Mouse (Mus musculus) midbrain, embryonic 11.5 days (tissue): ENCODE data around the gene B430305J03Rik. TPM values are rescaled to one million over a fixed set of nuclear protein-coding genes. Genes with fewer than 3 reads are reported as not detected.

Experiments used
- ATAC-seq: fragments of 200-750 bp; cut with Nextera tagmentation; 2 replicates; pipeline ENCODE4 v1.8.0; 2017; ENCODE audit warnings: moderate TSS enrichment, moderate library complexity; ENCODE audit not compliant: low FRiP score
- DNase-seq: peaks from one replicate; pipeline ENCODE4 v3.0.0; 2015; ENCODE audit warnings: low spot score; ENCODE audit errors: missing footprints
- H3K27ac ChIP-seq: fragments of 300-500 bp; sonication (generic); 2 replicates; pipeline ENCODE4 v1.5.1; 2014; ENCODE audit warnings: low read depth, low read length
- H3K27me3 ChIP-seq: fragments of 300-500 bp; sonication (generic); 2 replicates; pipeline ENCODE4 v1.6.1; 2014; ENCODE audit warnings: mild to moderate bottlenecking, low read length, moderate library complexity, mixed read lengths; ENCODE audit not compliant: control insufficient read depth, insufficient read depth
- H3K36me3 ChIP-seq: fragments of 300-500 bp; sonication (generic); 2 replicates; pipeline ENCODE4 v1.6.1; 2014; ENCODE audit warnings: mild to moderate bottlenecking, low read length, moderate library complexity, mixed read lengths; ENCODE audit not compliant: control insufficient read depth, insufficient read depth
- H3K4me1 ChIP-seq: fragments of 300-500 bp; sonication (generic); 2 replicates; pipeline ENCODE4 v1.6.1; 2014; ENCODE audit warnings: low read length; ENCODE audit not compliant: control insufficient read depth, insufficient read depth
- H3K4me2 ChIP-seq: fragments of 300-500 bp; sonication (generic); 2 replicates; pipeline ENCODE4 v1.6.1; 2014; ENCODE audit warnings: mild to moderate bottlenecking, moderate library complexity
- H3K4me3 ChIP-seq: fragments of 300-500 bp; sonication (generic); 2 replicates; pipeline ENCODE4 v1.5.1; 2014; ENCODE audit warnings: low read depth, low read length
- H3K9ac ChIP-seq: fragments of 300-500 bp; sonication (generic); 2 replicates; pipeline ENCODE4 v1.6.1; 2014; ENCODE audit warnings: low read length
- H3K9me3 ChIP-seq: fragments of 300-500 bp; sonication (generic); 2 replicates; pipeline ENCODE4 v1.6.1; 2016; ENCODE audit warnings: low read length; ENCODE audit not compliant: control insufficient read depth
- WGBS: fragments of 180-500 bp; shearing (Covaris S2); extraction: QIAGEN DNeasy Blood & Tissue Kit; methylation state at CpG from one replicate; pipeline ENCODE4 v1.1.7; 2014; 5-methylcytosine and 5-hydroxymethylcytosine counted together
- polyA plus RNA-seq: library from polyadenylated mRNA; unstranded; fragments of >200 nt; fragmentation: Nextera tagmentation; extraction: Ambion mirVana; gene quantifications from 2 replicates; pipeline ENCODE4 v1.2.1, GENCODE M21; 2014

B430305J03Rik gene
- polyA plus RNA-seq, 1 experiment from 2014 or later: not detected

DNA sequence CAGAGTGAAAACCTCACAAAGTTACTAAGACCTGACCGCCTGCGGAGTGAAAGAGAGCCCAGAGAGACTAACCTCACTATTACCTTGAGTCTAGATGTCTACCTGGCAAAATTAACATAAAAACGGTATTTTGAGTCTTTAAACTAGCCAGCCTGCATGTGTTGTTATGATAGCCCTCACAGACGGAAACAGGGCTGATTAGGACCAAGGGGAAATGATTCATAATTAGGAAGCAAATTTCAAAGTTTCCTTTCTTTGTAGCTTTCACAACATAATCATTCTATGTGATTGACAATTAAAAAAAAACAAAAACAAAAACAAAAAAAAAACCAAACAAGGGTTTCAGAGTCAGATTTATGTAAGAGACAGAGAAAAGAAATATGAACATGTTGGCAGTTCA lies 20.6 kb upstream of the B430305J03Rik start:
- H3K27me3 ChIP-seq: no peaks in the 10 kb centered on the region
- H3K4me2 ChIP-seq: no peak overlapping the region
- H3K4me3 ChIP-seq: no peak overlapping the region
- no peak overlapping the region for H3K27ac ChIP-seq
- no peak for ATAC-seq
- H3K9ac ChIP-seq: no peak overlapping the region
- H3K9me3 ChIP-seq: no peaks in the 10 kb centered on the region
- H3K4me1 ChIP-seq: no peaks in the 10 kb centered on the region
- H3K36me3 ChIP-seq: no peaks in the 10 kb centered on the region
- 86% methylated on average over 4 of the region's 4 CpGs for WGBS
- DNase-seq: no peak

DNA sequence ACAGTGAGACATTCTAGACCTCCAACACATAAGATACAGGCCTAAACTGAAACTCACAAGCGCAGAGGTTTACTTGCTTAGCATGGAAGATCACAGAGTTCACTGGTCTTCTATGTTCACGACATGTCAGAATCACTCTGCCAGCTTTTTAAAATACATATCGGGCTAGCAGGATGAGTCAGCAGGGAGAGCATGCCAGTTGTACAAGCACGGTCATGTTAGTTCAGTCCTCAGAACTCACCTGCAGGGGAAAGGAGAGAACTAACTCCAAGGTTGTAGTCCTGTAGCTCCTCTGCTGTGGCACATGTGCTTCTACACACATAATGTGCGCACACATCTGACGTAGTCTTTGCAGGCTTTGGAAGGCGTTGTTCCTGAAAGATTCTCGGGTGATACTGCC lies 10.2 kb upstream of the B430305J03Rik start:
- Histone ChIP-seq H3K36me3 (no peaks in the 10 kb centered on the region), H3K9ac (no peak overlapping the region), H3K9me3 (no peaks in the 10 kb centered on the region), H3K27me3 (no peaks in the 10 kb centered on the region), H3K27ac (no peak overlapping the region), H3K4me3 (no peak overlapping the region), H3K4me2 (no peak overlapping the region), H3K4me1 (no peaks in the 10 kb centered on the region)
- no peak for ATAC-seq
- 92% methylated on average over 8 of the region's 8 CpGs for WGBS
- DNase-seq: no peak

DNA sequence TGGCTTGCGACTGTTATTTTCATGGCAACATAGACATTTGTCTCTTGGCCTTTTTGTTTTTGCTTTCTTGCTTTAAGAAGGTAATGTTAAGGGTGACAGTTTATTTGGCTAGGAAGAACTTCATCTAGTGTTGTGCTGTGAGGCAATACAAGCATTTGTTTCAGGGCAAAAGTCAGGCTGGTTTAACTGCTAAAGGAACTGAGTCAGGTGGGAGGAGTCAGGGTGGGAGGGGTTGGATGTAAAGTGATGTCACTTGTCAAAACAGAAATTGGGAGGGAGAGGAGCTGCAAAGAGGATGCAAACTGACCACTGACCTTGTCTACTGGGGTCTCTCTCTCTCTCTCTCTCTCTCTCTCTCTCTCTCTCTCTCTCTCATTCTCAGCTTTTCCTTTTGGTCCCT lies 2.7 kb upstream of the B430305J03Rik start:
- H3K9me3 ChIP-seq: no peaks in the 10 kb centered on the region
- no peak overlapping the region for H3K27ac ChIP-seq
- WGBS: 97% methylated on average over 1 of the region's 1 CpGs
- DNase-seq (no peak), ATAC-seq (no peak)
- H3K4me2 ChIP-seq: no peak overlapping the region
- no peaks in the 10 kb centered on the region for H3K36me3 ChIP-seq
- H3K9ac ChIP-seq: no peak overlapping the region
- H3K4me3 ChIP-seq: no peak overlapping the region
- H3K27me3 ChIP-seq: no peaks in the 10 kb centered on the region
- H3K4me1 ChIP-seq: peaks cover 8% of the 10 kb centered on the region; the same call in 1 of the 2 replicates

DNA sequence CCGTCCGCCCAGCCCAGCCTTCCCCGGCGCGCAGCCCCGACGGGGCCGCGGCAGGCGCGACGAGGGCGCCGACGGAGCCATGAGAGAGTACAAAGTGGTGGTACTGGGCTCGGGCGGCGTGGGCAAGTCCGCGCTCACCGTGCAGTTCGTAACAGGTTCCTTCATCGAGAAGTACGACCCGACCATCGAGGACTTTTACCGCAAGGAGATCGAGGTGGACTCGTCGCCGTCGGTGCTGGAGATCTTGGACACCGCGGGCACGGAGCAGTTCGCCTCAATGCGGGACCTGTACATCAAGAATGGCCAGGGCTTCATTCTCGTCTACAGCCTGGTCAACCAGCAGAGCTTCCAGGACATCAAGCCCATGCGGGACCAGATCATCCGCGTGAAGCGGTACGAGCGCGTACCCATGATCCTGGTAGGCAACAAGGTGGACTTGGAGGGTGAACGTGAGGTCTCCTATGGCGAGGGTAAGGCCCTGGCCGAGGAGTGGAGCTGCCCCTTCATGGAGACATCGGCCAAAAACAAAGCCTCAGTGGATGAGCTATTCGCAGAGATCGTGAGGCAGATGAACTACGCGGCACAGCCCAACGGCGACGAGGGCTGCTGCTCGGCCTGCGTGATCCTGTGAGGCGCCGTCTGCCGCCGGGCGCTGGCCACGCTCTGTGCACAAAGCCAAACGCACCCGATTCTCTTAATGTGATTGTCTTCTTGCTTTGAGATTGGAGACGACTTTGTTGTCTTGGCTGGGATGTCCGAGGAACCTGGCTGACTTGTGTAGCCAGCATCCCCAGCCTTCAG lies 573 bp downstream of the B430305J03Rik start:
- under 1% methylated on average over 68 of the region's 68 CpGs for WGBS
- Histone ChIP-seq H3K4me2 (peak overlapping the region; percentile 72), H3K36me3 (no peaks in the 10 kb centered on the region), H3K4me1 (peaks cover 8% of the 10 kb centered on the region; the same call in 1 of the 2 replicates), H3K4me3 (peak overlapping the region; percentile 82), H3K9me3 (no peaks in the 10 kb centered on the region), H3K9ac (peak overlapping the region; percentile 92), H3K27ac (peak overlapping the region; percentile 76), H3K27me3 (no peaks in the 10 kb centered on the region)
- no peak for ATAC-seq
- DNase-seq: peak; percentile 94

DNA sequence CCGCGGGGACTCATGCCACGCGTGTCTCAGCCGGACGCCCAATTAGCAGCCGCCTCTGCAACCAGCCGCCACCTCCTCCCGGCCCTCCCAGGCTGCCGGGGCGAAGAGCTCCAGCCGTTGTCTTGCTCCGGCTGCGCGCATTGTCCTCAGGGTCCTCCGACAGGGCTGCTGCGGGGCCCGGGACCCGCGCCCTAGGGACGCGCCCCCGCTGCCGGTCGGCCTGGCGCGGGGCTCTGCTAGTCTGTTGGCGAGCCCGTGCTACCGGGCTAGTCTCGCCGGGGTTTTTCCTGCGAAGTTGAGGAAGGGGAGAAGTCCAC lies 1.1 kb downstream of the B430305J03Rik start:
- Histone ChIP-seq H3K4me1 (peaks cover 8% of the 10 kb centered on the region; the same call in 1 of the 2 replicates), H3K9me3 (no peaks in the 10 kb centered on the region), H3K9ac (peak overlapping the region; percentile 92), H3K27ac (peak overlapping the region; percentile 76), H3K36me3 (no peaks in the 10 kb centered on the region), H3K27me3 (no peaks in the 10 kb centered on the region), H3K4me3 (peak overlapping the region; percentile 82), H3K4me2 (peak overlapping the region; percentile 72)
- ATAC-seq: peak; percentile 63
- no peak for DNase-seq
- under 1% methylated on average over 31 of the region's 33 CpGs for WGBS

DNA sequence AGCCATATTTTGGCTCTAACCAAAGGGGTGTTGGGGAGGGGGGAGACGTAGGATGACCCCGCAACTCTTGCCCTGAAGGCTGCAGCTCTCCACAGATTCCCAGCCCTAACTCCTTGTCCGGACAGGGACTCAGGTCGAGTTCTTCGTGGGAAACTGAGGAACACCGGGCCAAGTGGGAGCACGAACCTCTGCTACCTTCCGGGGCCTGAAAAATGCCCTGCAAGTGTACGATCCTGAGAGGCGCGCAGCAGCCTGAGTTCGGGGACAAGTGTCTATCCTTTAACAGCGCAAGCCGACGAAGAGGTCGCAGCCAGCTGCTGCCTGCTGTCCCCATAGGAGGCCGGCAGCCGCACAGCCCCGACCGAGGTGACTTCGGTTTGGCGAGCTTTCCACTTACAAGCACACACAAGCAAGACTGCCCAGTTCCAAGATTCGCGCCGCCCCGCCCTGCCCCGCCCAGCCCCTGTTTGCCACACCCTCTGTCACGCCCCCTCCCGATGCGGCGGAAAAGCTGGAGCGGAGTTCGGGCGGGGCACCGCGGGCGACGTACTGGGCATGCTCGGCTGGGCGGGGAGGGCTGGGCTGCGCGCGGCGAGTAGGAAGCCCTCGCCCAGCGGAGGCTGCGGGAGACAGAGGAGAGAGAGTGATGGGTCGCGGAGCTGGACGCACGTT lies 1.6 kb downstream of the B430305J03Rik start:
- Histone ChIP-seq H3K4me3 (peak overlapping the region; percentile 82), H3K4me2 (peak overlapping the region; percentile 72), H3K36me3 (no peaks in the 10 kb centered on the region), H3K27ac (peak overlapping the region; percentile 76), H3K4me1 (peaks cover 8% of the 10 kb centered on the region; the same call in 1 of the 2 replicates), H3K9ac (peak overlapping the region; percentile 92), H3K9me3 (no peaks in the 10 kb centered on the region), H3K27me3 (no peaks in the 10 kb centered on the region)
- under 1% methylated on average over 51 of the region's 51 CpGs for WGBS
- ATAC-seq: peak; percentile 93
- DNase-seq: peak; percentile 99

DNA sequence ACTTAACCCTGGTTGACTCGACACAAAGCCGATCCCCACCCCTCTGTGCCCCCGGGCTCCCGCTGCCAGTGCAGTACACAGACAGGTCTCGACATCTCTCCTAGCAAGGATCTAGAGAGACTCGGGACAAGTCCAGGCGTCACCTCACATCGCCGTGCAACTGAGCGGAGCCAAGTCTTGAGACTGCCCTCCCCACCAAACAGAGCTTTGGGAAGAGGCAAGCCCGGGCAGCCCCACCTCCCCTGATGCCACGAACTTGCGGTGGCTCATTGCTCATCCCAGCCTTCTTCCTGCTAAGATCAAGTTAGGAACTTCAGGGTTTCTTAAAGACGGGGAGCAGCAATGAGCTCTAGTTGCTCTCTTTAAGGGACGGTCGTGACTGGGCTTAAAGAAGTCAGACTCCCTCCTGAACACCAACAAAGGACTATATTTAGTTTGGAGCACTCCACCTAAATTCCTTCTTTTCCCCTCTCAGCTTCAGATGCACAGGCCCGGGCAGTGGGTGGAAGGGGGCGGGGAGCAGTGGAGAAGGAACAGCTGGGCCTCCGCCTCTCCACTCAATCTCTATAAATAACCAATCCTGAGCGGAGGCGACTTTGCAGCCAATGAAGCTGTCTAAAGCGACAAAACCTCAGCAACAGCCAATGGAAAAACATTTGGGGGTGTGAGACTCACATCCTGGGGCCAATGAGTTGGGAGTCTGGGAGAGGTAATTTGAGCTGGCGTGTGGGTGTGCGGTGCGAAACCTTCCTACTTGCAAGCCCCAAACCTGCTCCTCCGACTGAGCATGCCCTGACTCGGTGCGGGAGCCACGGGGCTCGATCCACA lies 2.4 kb downstream of the B430305J03Rik start:
- 1% methylated on average over 30 of the region's 30 CpGs for WGBS
- H3K4me3 ChIP-seq: peak overlapping the region; percentile 82
- peaks cover 8% of the 10 kb centered on the region; the same call in 1 of the 2 replicates for H3K4me1 ChIP-seq

DNA sequence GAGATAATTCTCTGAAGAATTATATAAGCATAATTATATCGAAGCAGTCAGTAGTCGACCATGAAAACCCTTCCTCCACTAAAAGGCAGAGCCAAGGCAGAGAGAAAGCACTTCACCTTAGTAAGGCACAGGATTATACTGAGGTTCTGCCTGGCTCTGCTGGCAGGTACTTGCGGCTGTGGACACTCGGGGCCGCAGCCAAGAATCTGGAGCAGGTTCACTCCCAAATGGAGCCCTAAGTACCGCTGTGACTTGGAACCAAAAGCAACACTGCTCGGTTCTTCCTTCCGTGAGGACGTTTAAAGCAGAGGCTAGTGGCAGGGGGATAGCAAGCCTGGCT lies 3.0 kb downstream of the B430305J03Rik start:
- peak overlapping the region; percentile 70 for H3K27ac ChIP-seq
- WGBS: 6% methylated on average over 9 of the region's 9 CpGs

More for the DNA sequence above, 2.4 kb downstream of the B430305J03Rik start:
- H3K36me3 ChIP-seq: no peaks in the 10 kb centered on the region
- no peaks in the 10 kb centered on the region for H3K9me3 ChIP-seq
- H3K4me2 ChIP-seq: peak overlapping the region; percentile 72
- H3K27ac ChIP-seq: peak overlapping the region; percentile 70
- H3K9ac ChIP-seq: peak overlapping the region; percentile 92
- peak; percentile 91 for ATAC-seq
- DNase-seq: peak; percentile 99
- H3K27me3 ChIP-seq: no peaks in the 10 kb centered on the region

More for the DNA sequence above, 3.0 kb downstream of the B430305J03Rik start:
- H3K9me3 ChIP-seq: no peaks in the 10 kb centered on the region
- peaks cover 8% of the 10 kb centered on the region; the same call in 1 of the 2 replicates for H3K4me1 ChIP-seq
- DNase-seq: no peak
- H3K27me3 ChIP-seq: no peaks in the 10 kb centered on the region
- no peaks in the 10 kb centered on the region for H3K36me3 ChIP-seq
- no peak for ATAC-seq
- H3K9ac ChIP-seq: peak overlapping the region; percentile 59
- peak overlapping the region; percentile 82 for H3K4me3 ChIP-seq
- peak overlapping the region; percentile 72 for H3K4me2 ChIP-seq
